Mouse (Mus musculus) ovary, postnatal 14 days (tissue): ENCODE measurements around the gene Cd300a.

ENCODE experiments used
- DNase-seq: peaks from one replicate; pipeline ENCODE4 v3.0.0; 2022; ENCODE audit warnings: low spot score

The Cd300a gene

DNA sequence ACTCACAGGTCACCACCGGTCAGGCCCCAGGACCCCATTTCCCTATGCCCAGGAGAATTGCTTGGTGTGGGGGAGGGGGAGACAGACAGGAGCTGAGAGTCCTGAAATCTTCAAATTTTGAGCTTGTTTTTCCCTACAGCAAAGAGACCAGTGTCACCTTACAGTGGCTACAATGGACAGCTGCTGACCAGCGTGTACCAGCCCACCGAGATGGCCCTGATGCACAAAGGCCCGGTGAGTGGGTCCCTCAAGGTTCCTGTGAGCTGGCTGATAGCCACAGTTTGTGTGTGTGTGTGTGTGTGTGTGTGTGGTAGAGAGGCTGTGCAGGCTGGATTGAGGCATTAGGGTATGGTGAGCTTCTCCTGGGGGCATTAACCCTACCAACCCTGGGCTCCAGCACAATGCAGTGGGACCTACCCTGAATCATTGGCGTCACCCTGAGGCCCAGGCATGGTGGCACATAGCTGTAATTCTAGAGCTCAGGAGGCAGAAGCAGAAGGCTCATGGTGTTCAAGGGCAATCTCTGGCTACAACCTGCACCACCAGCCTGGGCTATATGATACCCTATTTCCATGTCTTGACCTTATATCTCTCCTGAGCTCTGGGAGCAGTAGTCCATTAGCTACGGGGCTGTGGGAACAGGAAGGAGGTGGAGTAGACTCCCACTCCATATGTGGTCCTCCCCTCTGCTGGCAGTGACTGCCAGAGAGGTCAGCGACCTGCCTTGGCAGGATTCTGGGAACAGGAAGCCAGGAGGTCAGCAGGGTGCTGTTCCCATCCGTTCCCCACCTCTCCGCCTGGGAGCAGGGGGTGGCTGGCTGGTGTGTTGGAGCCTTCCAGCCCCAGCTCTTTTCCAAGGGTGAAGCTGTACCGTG is 23.1 kb upstream of the Cd300a start:
- peak; percentile 44 for DNase-seq

- DNase-seq, result no peak
Observed at GRCm38 (mm10) chr11:114867361-114868235, 22.2 kb upstream of the Cd300a start.

DNA sequence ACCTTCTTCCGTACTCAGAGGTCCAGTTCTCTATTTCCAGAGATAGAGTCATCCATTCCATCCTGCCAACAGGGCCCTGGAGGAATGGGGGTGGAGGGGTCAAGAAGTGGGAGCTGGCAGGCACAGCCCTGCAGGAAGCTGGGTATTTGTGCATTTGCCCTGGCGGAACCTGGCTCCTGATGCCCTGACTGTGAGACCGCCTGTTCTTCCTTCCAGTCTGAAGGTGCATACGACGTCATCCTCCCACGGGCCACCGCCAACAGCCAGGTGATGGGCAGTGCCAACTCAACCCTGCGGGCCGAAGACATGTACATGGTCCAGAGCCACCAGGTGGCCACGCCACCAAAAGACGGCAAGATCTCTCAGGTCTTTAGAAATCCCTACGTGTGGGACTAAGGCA is 21.6 kb upstream of the Cd300a start:
- no peak for DNase-seq

DNA sequence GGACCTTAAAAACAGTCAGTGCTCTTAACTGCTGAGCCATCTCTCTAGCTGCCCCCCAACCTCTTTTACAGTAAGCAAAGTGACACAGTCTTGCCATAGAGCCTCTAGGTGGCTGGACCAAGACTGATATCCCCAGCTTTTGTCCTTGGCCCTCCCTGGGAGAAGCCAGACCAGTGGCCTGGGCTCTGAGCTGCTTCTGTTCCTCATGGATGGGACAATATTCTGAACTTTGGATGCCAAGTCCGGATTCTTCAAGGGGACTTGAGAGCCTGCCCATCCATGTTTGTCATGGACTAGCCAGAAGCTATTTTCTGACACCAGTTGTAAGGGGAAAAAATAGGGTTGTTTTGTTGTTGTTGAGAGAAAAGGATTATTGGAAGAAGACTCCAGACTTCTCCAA is 20.1 kb upstream of the Cd300a start:
- DNase-seq, result no peak

- DNase-seq, result no peak
Observed at GRCm38 (mm10) chr11:114871540-114871939, 18.3 kb upstream of the Cd300a start.

DNA sequence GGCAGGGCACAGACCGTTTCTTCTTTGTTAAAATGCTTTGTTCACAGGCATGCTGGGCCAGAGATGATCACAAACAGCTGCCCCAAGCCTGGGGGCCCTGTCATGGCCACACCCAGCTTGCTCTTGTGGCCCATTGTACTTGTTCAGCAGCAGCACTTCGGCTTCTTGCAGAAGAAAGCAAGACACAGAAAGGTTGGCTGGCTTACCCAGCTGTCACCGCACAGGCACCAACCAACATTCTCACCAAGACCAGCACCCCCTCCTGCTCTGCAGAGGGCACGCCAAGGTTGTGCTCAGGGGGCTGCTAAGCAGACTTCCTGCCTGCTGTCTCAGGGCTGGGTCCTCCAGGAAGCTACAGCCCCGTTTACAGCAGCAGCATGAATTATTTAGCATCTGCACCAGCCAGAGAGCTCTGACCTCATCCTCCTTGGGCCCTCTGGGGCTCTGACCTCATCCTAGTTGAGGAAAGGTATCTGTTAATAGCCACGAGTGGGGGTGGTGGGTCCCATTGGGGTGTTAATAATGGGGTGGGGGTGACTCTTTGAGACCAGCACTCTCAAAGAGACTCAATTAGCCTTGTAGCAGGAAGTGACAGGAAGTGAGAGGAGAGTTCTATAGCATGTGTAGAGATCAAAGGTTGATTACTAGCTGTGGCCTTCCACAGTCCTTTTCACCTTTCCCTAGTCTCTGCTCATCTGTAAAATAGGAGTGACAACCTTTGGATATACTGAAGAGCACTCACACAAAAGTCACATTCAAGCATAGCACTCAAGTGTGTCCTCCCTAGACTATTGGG is 16.6 kb upstream of the Cd300a start:
- no peak for DNase-seq

GRCm38 (mm10) chr11:114874226-114875145 is 15.4 kb upstream of the Cd300a start:
- no peak for DNase-seq

GRCm38 (mm10) chr11:114875301-114875801 is 14.5 kb upstream of the Cd300a start:
- DNase-seq, result no peak

DNA sequence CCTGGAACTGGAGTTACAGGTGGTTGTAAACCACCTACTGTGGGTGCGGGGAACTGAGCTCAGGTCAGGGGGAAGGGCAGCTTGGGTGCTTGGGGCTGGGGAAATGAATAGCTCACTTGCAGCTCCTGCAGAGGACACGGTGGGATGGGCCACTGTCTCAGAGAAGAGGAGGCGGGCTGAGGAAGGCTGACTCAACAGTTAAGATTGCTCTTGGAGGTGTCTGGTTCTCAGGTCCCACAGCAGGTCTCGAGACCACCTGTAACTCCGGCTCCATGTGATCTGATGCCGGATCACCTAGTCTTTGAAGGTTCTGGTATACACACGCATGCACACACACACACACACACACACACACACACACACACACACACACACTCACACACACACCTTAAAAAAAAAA is 13.7 kb upstream of the Cd300a start:
- DNase-seq, result no peak

DNA sequence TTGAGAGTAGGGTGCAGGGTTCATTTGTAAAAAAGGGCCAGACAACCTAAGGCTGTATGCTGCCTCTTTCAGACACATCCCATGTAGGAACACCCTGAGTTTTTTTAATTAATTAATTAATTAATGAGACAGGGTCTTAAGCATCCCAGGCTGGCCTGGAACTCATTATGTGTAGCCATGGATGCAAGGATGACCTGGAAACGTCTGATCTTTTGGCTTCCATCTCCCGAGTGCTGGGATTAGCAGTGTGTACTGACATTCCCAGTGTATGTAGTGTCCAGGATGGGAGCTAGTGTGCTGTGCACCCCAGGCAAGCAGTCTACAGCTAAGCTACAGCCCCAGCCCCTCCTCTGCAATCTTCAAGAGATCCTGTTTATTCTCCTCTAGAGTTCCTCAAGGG is 13.2 kb upstream of the Cd300a start:
- DNase-seq, result no peak

DNA sequence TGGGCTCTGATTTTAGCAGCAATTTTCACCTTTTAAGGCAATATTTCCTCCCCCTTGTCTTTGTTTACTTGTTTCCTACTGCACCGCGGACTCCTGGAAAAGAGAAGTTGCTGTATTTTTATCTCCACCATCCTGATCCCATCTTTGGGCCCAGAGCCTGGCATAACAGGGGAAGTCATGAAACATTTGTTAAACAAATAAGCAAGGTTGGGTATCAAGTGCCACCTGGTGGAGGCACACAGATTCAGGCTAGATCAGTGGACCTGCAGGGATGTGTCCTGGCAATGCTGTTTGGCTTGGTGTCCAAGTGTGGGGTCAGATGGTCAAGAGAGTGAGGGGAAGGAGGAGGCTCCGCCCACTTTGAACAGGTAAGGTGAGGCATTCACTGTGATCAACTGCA is 12.7 kb upstream of the Cd300a start:
- DNase-seq, result peak; percentile 44

DNA sequence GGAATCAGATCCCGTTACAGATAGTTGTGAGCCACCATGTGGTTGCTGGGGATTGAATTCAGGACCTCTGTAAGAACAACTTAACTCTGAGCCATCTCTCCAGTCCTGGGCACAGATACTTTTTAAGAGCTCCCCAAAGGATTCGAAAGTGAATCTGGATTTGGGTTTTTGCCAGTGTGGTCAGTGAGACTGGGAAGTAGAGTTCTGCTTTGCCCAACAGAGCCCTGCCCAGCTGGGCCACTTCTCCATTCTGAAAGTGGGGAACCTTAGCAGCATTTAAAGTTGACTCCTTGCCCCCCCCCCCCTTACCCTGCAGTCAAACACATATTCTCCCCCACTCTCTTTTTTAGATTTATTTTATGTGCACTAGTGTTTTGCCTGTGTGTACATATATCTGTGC is 10.2 kb upstream of the Cd300a start:
- DNase-seq, result no peak

- no peak for DNase-seq
Observed at GRCm38 (mm10) chr11:114880185-114880584, 9.7 kb upstream of the Cd300a start.

- DNase-seq, result no peak
Observed at GRCm38 (mm10) chr11:114880589-114880988, 9.3 kb upstream of the Cd300a start.

- no peak for DNase-seq
Observed at GRCm38 (mm10) chr11:114883251-114883789, 6.5 kb upstream of the Cd300a start.

DNA sequence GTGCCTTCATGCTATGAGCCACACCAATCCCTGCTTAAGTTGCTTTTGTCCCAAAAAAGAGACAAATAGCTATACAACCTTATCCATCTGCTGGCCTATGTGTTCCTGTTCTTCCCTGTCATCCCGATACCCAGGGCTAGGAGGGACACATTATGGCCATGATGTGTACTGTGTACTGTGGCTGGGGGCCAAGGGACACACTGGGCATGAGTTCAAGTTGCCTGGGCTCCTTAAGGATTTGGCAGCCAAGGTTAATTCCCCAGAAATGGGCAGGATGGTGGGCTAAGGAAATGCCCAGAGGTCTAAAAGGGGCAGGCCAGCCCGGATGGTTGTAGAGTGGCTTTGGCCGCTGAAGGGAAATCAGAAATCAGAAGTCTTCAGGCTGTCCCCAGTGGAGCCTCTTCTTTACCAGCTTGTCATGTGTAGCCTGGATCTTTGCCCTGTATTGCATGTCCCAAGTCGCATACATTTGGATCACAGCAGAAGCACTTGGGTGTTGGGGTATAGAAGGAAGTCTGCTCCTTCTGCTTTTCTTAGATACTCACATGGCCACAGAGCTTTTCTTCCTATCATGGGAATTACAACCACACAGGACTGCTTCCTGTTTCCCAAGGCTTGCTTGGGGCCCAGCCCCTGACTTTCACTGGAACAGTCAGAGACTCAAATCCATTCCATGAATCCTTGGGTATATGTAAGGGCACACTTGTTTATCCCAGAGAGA is 5.3 kb upstream of the Cd300a start:
- DNase-seq, result no peak

GRCm38 (mm10) chr11:114890542-114890941 is 701 bp downstream of the Cd300a start:
- DNase-seq, result no peak

- DNase-seq, result no peak
Observed at GRCm38 (mm10) chr11:114896085-114896484, 6.2 kb downstream of the Cd300a start.

GRCm38 (mm10) chr11:114898026-114898425 is 8.2 kb downstream of the Cd300a start:
- DNase-seq, result no peak

DNA sequence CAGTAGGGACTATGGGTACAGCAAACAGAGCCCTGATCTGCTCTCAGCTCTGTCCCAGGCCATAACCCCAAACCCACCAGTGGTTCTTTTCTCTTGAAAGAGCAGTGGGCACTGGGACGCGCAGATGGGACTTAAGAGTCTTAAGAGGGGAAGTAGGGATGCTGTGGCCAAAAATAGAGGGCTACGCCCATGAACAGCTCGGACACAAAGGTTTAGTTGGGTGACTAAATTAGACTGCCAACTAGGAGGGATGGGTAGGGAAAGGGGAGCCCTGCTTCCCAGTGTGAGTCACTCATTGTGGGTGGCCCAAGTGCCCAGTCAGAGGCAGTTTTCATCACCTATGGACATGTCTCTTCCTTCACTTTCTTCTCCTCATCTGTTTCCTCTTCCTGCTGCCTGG is 13.4 kb downstream of the Cd300a start:
- DNase-seq, result no peak
